Comparison of ENCODE assay signal across 10 mouse cellular contexts in the genomic region with DNA sequence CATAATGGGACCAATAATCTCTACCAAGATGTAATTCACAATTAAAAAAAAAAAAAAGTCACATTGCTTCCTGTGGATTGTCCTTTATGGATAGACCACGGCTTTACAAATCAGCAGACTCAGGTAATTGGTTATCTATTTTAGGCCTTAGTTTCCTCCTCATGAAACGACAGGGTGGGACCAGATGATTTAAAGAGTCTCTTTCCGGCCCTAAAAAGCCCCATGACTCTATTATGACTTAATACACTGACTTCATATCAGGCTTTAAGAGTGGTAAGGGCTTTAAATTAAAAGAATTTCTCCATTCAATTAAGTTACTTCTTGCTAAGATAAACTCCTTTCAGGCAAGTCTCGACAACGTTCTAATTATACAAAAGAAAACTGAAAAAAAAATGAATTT. TPM values are rescaled to one million over a fixed set of nuclear protein-coding genes. Genes with fewer than 3 reads are reported as not detected.
A peak's percentile ranks its signal among the peaks of the same experiment; 100 is the strongest.
DNase-seq lines count a peak whose midpoint lies in the region; ATAC-seq and TF ChIP-seq lines count a peak whose summit lies in the region.
"Had no signal": no experiment of that assay in that cellular context is flagged by ENCODE, and none has a peak within 500 bp of the region (broad histone marks: within the 10 kb centered on the region; RNA-seq: fewer than 3 reads in every experiment).

No protein-coding gene starts in this region.

- TF ChIP-seq CTCF in bone marrow macrophage, adult 2 months (IDR thresholded peaks at IDR 0.05; ENCODE audit: low read depth, low read length), result no peak
- no peak for TF ChIP-seq CTCF in hindbrain, postnatal 0 days (IDR thresholded peaks at IDR 0.05; ENCODE audit: low read depth)

- no peaks in the 10 kb centered on the region for H3K27me3 ChIP-seq in kidney, embryonic 16.5 days (ENCODE audit: insufficient read depth, low read length)
- no peaks in the 10 kb centered on the region for H3K27me3 ChIP-seq in hindbrain, postnatal 0 days (ENCODE audit: insufficient read depth, low read length)
- H3K27me3 ChIP-seq in midbrain, embryonic 16.5 days (ENCODE audit: control insufficient read depth, insufficient read depth, low read depth, low read length), result no peaks in the 10 kb centered on the region

- H3K4me1 ChIP-seq in kidney, embryonic 16.5 days (ENCODE audit: insufficient read depth, low read length), result peaks cover 23% of the 10 kb centered on the region
- peaks cover 26% of the 10 kb centered on the region for H3K4me1 ChIP-seq in bone marrow macrophage, adult 2 months (ENCODE audit: control insufficient read depth, insufficient read depth, low read length)
- H3K4me1 ChIP-seq in hindbrain, postnatal 0 days (ENCODE audit: insufficient read depth, low read length), result peaks cover 16% of the 10 kb centered on the region
- peaks cover 21% of the 10 kb centered on the region for H3K4me1 ChIP-seq in midbrain, embryonic 16.5 days (ENCODE audit: control insufficient read depth, insufficient read depth, low read length)

- WGBS in kidney, embryonic 16.5 days, result 25% methylated on average over 5 of the region's 5 CpGs
- 22% methylated on average over 5 of the region's 5 CpGs for WGBS in hindbrain, postnatal 0 days
- 38% methylated on average over 5 of the region's 5 CpGs for WGBS in midbrain, embryonic 16.5 days

- H3K27ac ChIP-seq in kidney, embryonic 16.5 days (ENCODE audit: low read length), result no peak overlapping the region
- H3K27ac ChIP-seq in bone marrow macrophage, adult 2 months (ENCODE audit: insufficient read depth, low read depth, low read length), result peak overlapping the region; percentile 89
- no peak overlapping the region for H3K27ac ChIP-seq in hindbrain, postnatal 0 days
- H3K27ac ChIP-seq in midbrain, embryonic 16.5 days (ENCODE audit: low read length), result no peak overlapping the region

- no peak for ATAC-seq in kidney, embryonic 16.5 days (ENCODE audit: low FRiP score, low TSS enrichment)
- ATAC-seq in hindbrain, postnatal 0 days, result no peak
- ATAC-seq in midbrain, embryonic 16.5 days, result no peak

- no peaks in the 10 kb centered on the region for H3K9me3 ChIP-seq in kidney, embryonic 16.5 days (ENCODE audit: low read length)
- H3K9me3 ChIP-seq in hindbrain, postnatal 0 days (ENCODE audit: low read length), result no peaks in the 10 kb centered on the region
- no peaks in the 10 kb centered on the region for H3K9me3 ChIP-seq in midbrain, embryonic 16.5 days (replicated peaks; ENCODE audit: control insufficient read depth, low read length, poor library complexity, severe bottlenecking)

- no peak for DNase-seq in kidney, adult 18-20 months
- no peak for DNase-seq in hindbrain, postnatal 0 days (ENCODE audit: low spot score)
- no peak for DNase-seq in cerebellum, postnatal 4 days (ENCODE audit: low spot score in 2 of 2)
- DNase-seq in gastrocnemius, postnatal 4 days (ENCODE audit: low spot score in 2 of 2), result no peak
- no peak for DNase-seq in kidney, postnatal 10 days
- DNase-seq: kidney, postnatal 25 days; thymus, postnatal 25 days had no signal

- TF ChIP-seq POLR2A in bone marrow macrophage, adult 2 months (IDR thresholded peaks at IDR 0.05; ENCODE audit: borderline replicate concordance, low read depth, low read length), result no peak

- 0 out of 2 replicates have a peak overlapping the region, but pooled peaks have one; percentile 41 for H3K9ac ChIP-seq in kidney, embryonic 16.5 days (replicated peaks; ENCODE audit: low read length)
- H3K9ac ChIP-seq in hindbrain, postnatal 0 days (replicated peaks; ENCODE audit: low read length), result no peak overlapping the region
- 0 out of 2 replicates have a peak overlapping the region, but pooled peaks have one; percentile 38 for H3K9ac ChIP-seq in midbrain, embryonic 16.5 days (ENCODE audit: low read depth, low read length)

- peak overlapping the region; percentile 71 for H3K4me2 ChIP-seq in kidney, embryonic 16.5 days (replicated peaks; ENCODE audit: low read depth, low read length)
- H3K4me2 ChIP-seq in hindbrain, postnatal 0 days (ENCODE audit: low read depth, low read length), result peak overlapping the region; percentile 75
- peak overlapping the region; percentile 54 for H3K4me2 ChIP-seq in midbrain, embryonic 16.5 days (ENCODE audit: low read length)

- H3K36me3 ChIP-seq in kidney, embryonic 16.5 days (ENCODE audit: insufficient read depth, low read length), result no peaks in the 10 kb centered on the region
- no peaks in the 10 kb centered on the region for H3K36me3 ChIP-seq in hindbrain, postnatal 0 days (ENCODE audit: insufficient read depth, low read length)
- H3K36me3 ChIP-seq in midbrain, embryonic 16.5 days (ENCODE audit: control insufficient read depth, insufficient read depth, low read length), result no peaks in the 10 kb centered on the region

- peak overlapping the region; percentile 93 for H3K4me3 ChIP-seq in kidney, embryonic 16.5 days (ENCODE audit: low read length)
- H3K4me3 ChIP-seq in bone marrow macrophage, adult 2 months (ENCODE audit: insufficient read depth, low read length), result peak overlapping the region; percentile 80
- peak overlapping the region; percentile 94 for H3K4me3 ChIP-seq in hindbrain, postnatal 0 days (ENCODE audit: low read length)
- peak overlapping the region; percentile 90 for H3K4me3 ChIP-seq in midbrain, embryonic 16.5 days (ENCODE audit: low read depth, low read length)

RNA-seq across cellular contexts. Expression of gene Rap1b, which starts 1.6 kb away (rescaled TPM):
- 166 and 185 TPM in 2 replicates for polyA plus RNA-seq in kidney, embryonic 16.5 days (2015; fragmentation: Nextera tagmentation; extraction: Ambion mirVana)
- polyA plus RNA-seq in bone marrow macrophage, adult 2 months (2012; ENCODE audit: insufficient read depth, insufficient read length, missing spikeins), result 454 and 458 TPM in 2 replicates
- 46.9 and 57.5 TPM in 2 replicates for total RNA-seq in hindbrain, postnatal 0 days (2014; rRNA removed)
- polyA plus RNA-seq in hindbrain, postnatal 0 days (2015; fragmentation: Nextera tagmentation; extraction: Ambion mirVana), result 142 and 143 TPM in 2 replicates
- 171 and 179 TPM in 2 replicates for polyA plus RNA-seq in midbrain, embryonic 16.5 days (2015; fragmentation: Nextera tagmentation; extraction: Ambion mirVana)
- total RNA-seq in gastrocnemius, postnatal 4 days (2021), result 10 to 100 TPM; 69.7 to 77.3 TPM

RNA-seq across cellular contexts. Expression of gene Nup107, which starts 51.8 kb away (rescaled TPM):
- 64.8 and 69.0 TPM in 2 replicates for polyA plus RNA-seq in kidney, embryonic 16.5 days (2015; fragmentation: Nextera tagmentation; extraction: Ambion mirVana)
- 18.2 and 18.9 TPM in 2 replicates for polyA plus RNA-seq in bone marrow macrophage, adult 2 months (2012; ENCODE audit: insufficient read depth, insufficient read length, missing spikeins)
- 12.5 and 16.6 TPM in 2 replicates for total RNA-seq in hindbrain, postnatal 0 days (2014; rRNA removed)
- polyA plus RNA-seq in hindbrain, postnatal 0 days (2015; fragmentation: Nextera tagmentation; extraction: Ambion mirVana), result 19.0 and 20.2 TPM in 2 replicates
- polyA plus RNA-seq in midbrain, embryonic 16.5 days (2015; fragmentation: Nextera tagmentation; extraction: Ambion mirVana), result 29.4 and 34.9 TPM in 2 replicates
- total RNA-seq in gastrocnemius, postnatal 4 days (2021), result 10 to 100 TPM; 16.8 to 21.3 TPM
